9 mouse cellular contexts compared by ENCODE assay signal in genomic region chr19:4213524-4213974, GRCm38 (mm10). TPM values are rescaled to one million over a fixed set of nuclear protein-coding genes. Genes with fewer than 3 reads are reported as not detected.
DNase-seq lines count a peak whose midpoint lies in the region; ATAC-seq and TF ChIP-seq lines count a peak whose summit lies in the region.
"Had no signal": no experiment of that assay in that cellular context is flagged by ENCODE, and none has a peak within 500 bp of the region (broad histone marks: within the 10 kb centered on the region; RNA-seq: fewer than 3 reads in every experiment).

No protein-coding gene starts in this region.

- H3K4me2 ChIP-seq in forebrain, embryonic 14.5 days (ENCODE audit: low read length), result peak overlapping the region; percentile 94
- peak overlapping the region; percentile 91; the same call in 1 of the 2 replicates for H3K4me2 ChIP-seq in midbrain, postnatal 0 days (ENCODE audit: low read depth, low read length, poor library complexity, severe bottlenecking)

- TF ChIP-seq CTCF in ES-Bruce4 (IDR thresholded peaks at IDR 0.05; ENCODE audit: low read depth, low read length), result no peak
- no peak for TF ChIP-seq CTCF in midbrain, postnatal 0 days (IDR thresholded peaks at IDR 0.05)

- no peak overlapping the region for H3K27ac ChIP-seq in ES-Bruce4 (ENCODE audit: insufficient read depth, low read length)
- no peak overlapping the region for H3K27ac ChIP-seq in forebrain, embryonic 14.5 days (ENCODE audit: low read depth, low read length)
- H3K27ac ChIP-seq in midbrain, postnatal 0 days (ENCODE audit: low read depth, low read length), result no peak overlapping the region

- ATAC-seq in CD4-positive, CD25-positive, alpha-beta regulatory T cell, adult 4 months, result no peak
- ATAC-seq in forebrain, embryonic 14.5 days, result no peak
- ATAC-seq in midbrain, postnatal 0 days (ENCODE audit: low FRiP score), result no peak

- peaks cover 13% of the 10 kb centered on the region for H3K27me3 ChIP-seq in ES-Bruce4 (ENCODE audit: control insufficient read depth, insufficient read depth, low read length, poor library complexity, severe bottlenecking)
- H3K27me3 ChIP-seq in forebrain, embryonic 14.5 days (replicated peaks; ENCODE audit: control insufficient read depth, insufficient read depth, low read length), result peaks cover 41% of the 10 kb centered on the region
- H3K27me3 ChIP-seq in midbrain, postnatal 0 days (ENCODE audit: insufficient read depth, low read length), result peaks cover 44% of the 10 kb centered on the region

- H3K9me3 ChIP-seq in ES-Bruce4 (replicated peaks; ENCODE audit: control insufficient read depth, insufficient read depth, low read length, poor library complexity, severe bottlenecking), result no peaks in the 10 kb centered on the region
- no peaks in the 10 kb centered on the region for H3K9me3 ChIP-seq in forebrain, embryonic 14.5 days (replicated peaks; ENCODE audit: control insufficient read depth, low read length)
- no peaks in the 10 kb centered on the region for H3K9me3 ChIP-seq in midbrain, postnatal 0 days (ENCODE audit: low read length)

- no peaks in the 10 kb centered on the region for H3K36me3 ChIP-seq in ES-Bruce4 (ENCODE audit: control insufficient read depth, insufficient read depth, low read length, poor library complexity, severe bottlenecking)
- no peaks in the 10 kb centered on the region for H3K36me3 ChIP-seq in forebrain, embryonic 14.5 days (ENCODE audit: control insufficient read depth, insufficient read depth, low read length)
- no peaks in the 10 kb centered on the region for H3K36me3 ChIP-seq in midbrain, postnatal 0 days (ENCODE audit: insufficient read depth, low read length)

- no peaks in the 10 kb centered on the region for H3K4me1 ChIP-seq in ES-Bruce4 (ENCODE audit: control insufficient read depth, insufficient read depth, low read length)
- H3K4me1 ChIP-seq in forebrain, embryonic 14.5 days (ENCODE audit: control insufficient read depth, insufficient read depth, low read length), result peaks cover 15% of the 10 kb centered on the region
- H3K4me1 ChIP-seq in midbrain, postnatal 0 days (ENCODE audit: insufficient read depth, low read length), result peaks cover 7% of the 10 kb centered on the region; the same call in 1 of the 2 replicates

- H3K4me3 ChIP-seq in ES-Bruce4 (ENCODE audit: low read depth, low read length), result peak overlapping the region; percentile 62
- no peak overlapping the region for H3K4me3 ChIP-seq in forebrain, embryonic 14.5 days (ENCODE audit: low read depth, low read length)
- H3K4me3 ChIP-seq in midbrain, postnatal 0 days (ENCODE audit: low read depth, low read length), result no peak overlapping the region

- TF ChIP-seq POLR2A in ES-Bruce4 (IDR thresholded peaks at IDR 0.05; ENCODE audit: insufficient read depth, low read length), result no peak

- H3K9ac ChIP-seq in ES-Bruce4 (ENCODE audit: low read depth, poor library complexity, severe bottlenecking), result no peak overlapping the region; the same call in 1 of the 2 replicates
- H3K9ac ChIP-seq in forebrain, embryonic 14.5 days (ENCODE audit: low read length), result no peak overlapping the region
- H3K9ac ChIP-seq in midbrain, postnatal 0 days (replicated peaks; ENCODE audit: low read length, poor library complexity, severe bottlenecking), result no peak overlapping the region

- TF ChIP-seq EP300 in ES-Bruce4 (IDR thresholded peaks at IDR 0.05; ENCODE audit: insufficient read depth, low read depth, low read length), result no peak

- DNase-seq in CD4-positive, CD25-positive, alpha-beta regulatory T cell, adult 2 months (ENCODE audit: low read depth, low spot score), result peak; percentile 33
- DNase-seq in forebrain, embryonic 14.5 days (ENCODE audit: low spot score), result no peak
- peak; percentile 69 to 85 for DNase-seq in kidney, postnatal 36 days
- DNase-seq in midbrain, postnatal 0 days (ENCODE audit: low spot score), result no peak
- no peak for DNase-seq in frontal cortex, postnatal 10 days (ENCODE audit: low spot score in 2 of 2)
- DNase-seq in cerebellum, adult 11 months, result no peak

- WGBS in forebrain, embryonic 14.5 days, result 8% methylated on average over 9 of the region's 9 CpGs
- 8% methylated on average over 9 of the region's 9 CpGs for WGBS in midbrain, postnatal 0 days

RNA-seq across cellular contexts. Expression of gene Clcf1, which starts 0.5 kb away (rescaled TPM):
- 10 to 100 TPM; 35.0 to 46.5 TPM for polyA plus RNA-seq in CD4-positive, CD25-positive, alpha-beta regulatory T cell, adult 4 months (2017; shearing (Covaris generic))
- 1.5 and 1.8 TPM in 2 replicates for polyA plus RNA-seq in ES-Bruce4 (2011; ENCODE audit: insufficient read depth, insufficient read length, low read depth, missing spikeins)
- 0.61 and 0.85 TPM in 2 replicates for polyA plus RNA-seq in forebrain, embryonic 14.5 days (2014; fragmentation: Nextera tagmentation; extraction: Ambion mirVana)
- total RNA-seq in midbrain, postnatal 0 days (2014; rRNA removed), result 0.99 and 1.2 TPM in 2 replicates
- polyA plus RNA-seq in midbrain, postnatal 0 days (2015; fragmentation: Nextera tagmentation; extraction: Ambion mirVana), result 0.28 and 0.44 TPM in 2 replicates

RNA-seq across cellular contexts. Expression of gene AC109138.7, which starts 0.6 kb away (rescaled TPM):
- polyA plus RNA-seq in CD4-positive, CD25-positive, alpha-beta regulatory T cell, adult 4 months (2017; shearing (Covaris generic)), result not detected
- polyA plus RNA-seq in ES-Bruce4 (2011; ENCODE audit: insufficient read depth, insufficient read length, low read depth, missing spikeins), result not detected in 2 replicates
- polyA plus RNA-seq in forebrain, embryonic 14.5 days (2014; fragmentation: Nextera tagmentation; extraction: Ambion mirVana), result not detected in 2 replicates
- not detected in 2 replicates for total RNA-seq in midbrain, postnatal 0 days (2014; rRNA removed)
- not detected in 2 replicates for polyA plus RNA-seq in midbrain, postnatal 0 days (2015; fragmentation: Nextera tagmentation; extraction: Ambion mirVana)
- total RNA-seq: hematopoietic stem cell, adult 5-6 weeks had no signal

RNA-seq across cellular contexts. Expression of gene Rad9a, which starts 12.1 kb away (rescaled TPM):
- polyA plus RNA-seq in CD4-positive, CD25-positive, alpha-beta regulatory T cell, adult 4 months (2017; shearing (Covaris generic)), result 10 to 100 TPM; 63.6 to 83.6 TPM
- polyA plus RNA-seq in ES-Bruce4 (2011; ENCODE audit: insufficient read depth, insufficient read length, low read depth, missing spikeins), result 42.3 and 48.2 TPM in 2 replicates
- 25.5 and 25.7 TPM in 2 replicates for polyA plus RNA-seq in forebrain, embryonic 14.5 days (2014; fragmentation: Nextera tagmentation; extraction: Ambion mirVana)
- 18.0 and 22.8 TPM in 2 replicates for total RNA-seq in midbrain, postnatal 0 days (2014; rRNA removed)
- polyA plus RNA-seq in midbrain, postnatal 0 days (2015; fragmentation: Nextera tagmentation; extraction: Ambion mirVana), result 14.7 and 17.0 TPM in 2 replicates

RNA-seq across cellular contexts. Expression of gene Pold4, which starts 18.1 kb away (rescaled TPM):
- 100 to 1,000 TPM; 117 to 127 TPM for polyA plus RNA-seq in CD4-positive, CD25-positive, alpha-beta regulatory T cell, adult 4 months (2017; shearing (Covaris generic))
- 21.9 and 26.7 TPM in 2 replicates for polyA plus RNA-seq in ES-Bruce4 (2011; ENCODE audit: insufficient read depth, insufficient read length, low read depth, missing spikeins)
- 17.6 and 19.0 TPM in 2 replicates for polyA plus RNA-seq in forebrain, embryonic 14.5 days (2014; fragmentation: Nextera tagmentation; extraction: Ambion mirVana)
- total RNA-seq in midbrain, postnatal 0 days (2014; rRNA removed), result 20.9 and 37.7 TPM in 2 replicates
- polyA plus RNA-seq in midbrain, postnatal 0 days (2015; fragmentation: Nextera tagmentation; extraction: Ambion mirVana), result 20.8 and 26.8 TPM in 2 replicates

RNA-seq across cellular contexts. Expression of gene Ppp1ca, which starts 21.7 kb away (rescaled TPM):
- 100 to 1,000 TPM; 835 to 936 TPM for polyA plus RNA-seq in CD4-positive, CD25-positive, alpha-beta regulatory T cell, adult 4 months (2017; shearing (Covaris generic))
- polyA plus RNA-seq in ES-Bruce4 (2011; ENCODE audit: insufficient read depth, insufficient read length, low read depth, missing spikeins), result 295 and 298 TPM in 2 replicates
- polyA plus RNA-seq in forebrain, embryonic 14.5 days (2014; fragmentation: Nextera tagmentation; extraction: Ambion mirVana), result 608 and 689 TPM in 2 replicates
- 535 and 592 TPM in 2 replicates for total RNA-seq in midbrain, postnatal 0 days (2014; rRNA removed)
- polyA plus RNA-seq in midbrain, postnatal 0 days (2015; fragmentation: Nextera tagmentation; extraction: Ambion mirVana), result 510 and 531 TPM in 2 replicates

Comparison
In these comparisons a context has a peak if more than half of its experiments do, and no peak if none do; other contexts are left out.
1. DNase-seq: peak in CD4-positive, CD25-positive, alpha-beta regulatory T cell, adult 2 months (single experiment) and kidney, postnatal 36 days (2 of 2); none in forebrain, embryonic 14.5 days (single experiment), midbrain, postnatal 0 days (single experiment), frontal cortex, postnatal 10 days (0 of 2) and cerebellum, adult 11 months (single experiment).
2. RNA of gene Clcf1, which starts 0.5 kb away (polyA plus RNA-seq): 35.0 to 46.5 TPM in CD4-positive, CD25-positive, alpha-beta regulatory T cell, adult 4 months; 1.5 to 1.8 TPM in ES-Bruce4, 0.61 to 0.85 TPM in forebrain, embryonic 14.5 days and 0.28 to 0.44 TPM in midbrain, postnatal 0 days; every median in the first group is over 10 times any median in the second.